Mouse (Mus musculus): ENCODE data around the gene Ptprj.

GRCm38 (mm10) chr2:90547144-90547609 is 33.3 kb downstream of the Ptprj start:
- TF ChIP-seq CTCF (IDR thresholded peaks at IDR 0.05; ENCODE audit: low read depth, low read length) (no peak), POLR2A (IDR thresholded peaks at IDR 0.05; ENCODE audit: extremely low read depth, insufficient read depth, low read length) (no peak)
